Mouse (Mus musculus): Measurements from ENCODE around the gene Ttc39b. TPM values are rescaled to one million over a fixed set of nuclear protein-coding genes. Genes with fewer than 3 reads are reported as not detected.

The Ttc39b gene
- polyA plus RNA-seq, 1 experiment from 2014 or later: 4.2 TPM

- H3K27ac ChIP-seq (ENCODE audit: low read depth): no peak overlapping the region
- no peaks in the 10 kb centered on the region for H3K27me3 ChIP-seq (ENCODE audit: insufficient read depth, low read length)
- peaks cover 4% of the 10 kb centered on the region; the same call in 1 of the 2 replicates for H3K4me1 ChIP-seq (ENCODE audit: insufficient read depth)
- H3K4me2 ChIP-seq: no peak overlapping the region
- DNase-seq: no peak
- 82% methylated on average over 5 of the region's 5 CpGs for WGBS
- no peak for ATAC-seq (ENCODE audit: insufficient read depth)
- no peak for TF ChIP-seq CTCF (IDR thresholded peaks at IDR 0.05; ENCODE audit: low read depth)
- H3K9me3 ChIP-seq (ENCODE audit: low read depth, low read length): no peaks in the 10 kb centered on the region
- no peak overlapping the region for H3K9ac ChIP-seq
- H3K36me3 ChIP-seq (ENCODE audit: insufficient read depth): no peaks in the 10 kb centered on the region
- no peak overlapping the region for H3K4me3 ChIP-seq (ENCODE audit: low read depth, low read length)
These were observed 106.9 kb downstream of the Ttc39b start for GRCm38 (mm10) chr4:83217128-83217527.

DNA sequence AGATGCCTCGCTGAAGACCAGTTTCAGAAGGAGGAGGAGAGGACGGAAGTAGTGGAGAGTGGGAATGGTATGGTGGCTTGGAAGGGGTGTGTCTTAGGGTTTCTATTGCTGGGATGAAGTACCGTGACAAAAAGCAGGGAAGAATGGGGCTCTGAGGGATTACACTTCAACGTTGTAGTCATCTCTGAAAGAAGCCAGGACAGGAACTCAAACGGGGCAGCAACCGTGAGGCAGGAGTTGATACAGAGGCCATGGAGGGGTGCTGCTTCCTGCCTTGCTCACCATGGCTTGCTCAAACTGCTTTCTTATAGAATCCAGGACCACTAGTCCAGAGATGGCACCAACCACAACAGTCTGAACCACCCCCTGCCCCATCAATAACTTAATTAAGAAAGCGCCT lies 107.7 kb downstream of the Ttc39b start:
- Histone ChIP-seq H3K4me3 (ENCODE audit: low read depth, low read length) (no peak overlapping the region), H3K4me1 (ENCODE audit: insufficient read depth) (peaks cover 4% of the 10 kb centered on the region; the same call in 1 of the 2 replicates), H3K27ac (ENCODE audit: low read depth) (peak overlapping the region; percentile 86; the same call in 1 of the 2 replicates), H3K36me3 (ENCODE audit: insufficient read depth) (no peaks in the 10 kb centered on the region), H3K9ac (no peak overlapping the region), H3K27me3 (ENCODE audit: insufficient read depth, low read length) (no peaks in the 10 kb centered on the region), H3K4me2 (no peak overlapping the region), H3K9me3 (ENCODE audit: low read depth, low read length) (no peaks in the 10 kb centered on the region)
- WGBS: 71% methylated on average over 7 of the region's 7 CpGs
- TF ChIP-seq CTCF (IDR thresholded peaks at IDR 0.05; ENCODE audit: low read depth): no peak
- DNase-seq: no peak
- no peak for ATAC-seq (ENCODE audit: insufficient read depth)

DNA sequence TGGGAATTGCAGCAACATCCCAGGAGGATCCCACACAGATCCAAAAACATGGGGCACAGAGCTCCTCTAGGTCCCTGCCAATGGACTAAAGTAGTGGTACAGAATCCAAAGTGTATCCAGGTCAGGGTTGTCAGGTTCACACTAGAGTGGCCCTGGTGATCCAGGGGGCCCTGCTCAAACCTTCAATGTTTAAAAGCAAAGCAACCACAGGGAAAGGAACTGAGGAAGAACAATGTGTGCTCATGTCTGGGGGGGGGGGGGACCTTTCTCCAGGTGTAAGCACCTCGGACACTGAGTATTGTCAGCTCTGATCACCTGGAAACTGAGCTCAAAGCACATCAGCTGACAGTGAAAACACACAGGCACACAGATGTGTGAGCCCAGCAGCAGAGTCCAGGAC lies 108.3 kb downstream of the Ttc39b start:
- Histone ChIP-seq H3K9ac (no peak overlapping the region), H3K36me3 (ENCODE audit: insufficient read depth) (no peaks in the 10 kb centered on the region), H3K27me3 (ENCODE audit: insufficient read depth, low read length) (no peaks in the 10 kb centered on the region), H3K4me3 (ENCODE audit: low read depth, low read length) (no peak overlapping the region), H3K4me1 (ENCODE audit: insufficient read depth) (peaks cover 4% of the 10 kb centered on the region; the same call in 1 of the 2 replicates), H3K4me2 (no peak overlapping the region), H3K9me3 (ENCODE audit: low read depth, low read length) (no peaks in the 10 kb centered on the region), H3K27ac (ENCODE audit: low read depth) (peak overlapping the region; percentile 86)
- ATAC-seq (ENCODE audit: insufficient read depth): no peak
- no peak for DNase-seq
- 52% methylated on average over 1 of the region's 1 CpGs for WGBS
- no peak for TF ChIP-seq CTCF (IDR thresholded peaks at IDR 0.05; ENCODE audit: low read depth)

DNA sequence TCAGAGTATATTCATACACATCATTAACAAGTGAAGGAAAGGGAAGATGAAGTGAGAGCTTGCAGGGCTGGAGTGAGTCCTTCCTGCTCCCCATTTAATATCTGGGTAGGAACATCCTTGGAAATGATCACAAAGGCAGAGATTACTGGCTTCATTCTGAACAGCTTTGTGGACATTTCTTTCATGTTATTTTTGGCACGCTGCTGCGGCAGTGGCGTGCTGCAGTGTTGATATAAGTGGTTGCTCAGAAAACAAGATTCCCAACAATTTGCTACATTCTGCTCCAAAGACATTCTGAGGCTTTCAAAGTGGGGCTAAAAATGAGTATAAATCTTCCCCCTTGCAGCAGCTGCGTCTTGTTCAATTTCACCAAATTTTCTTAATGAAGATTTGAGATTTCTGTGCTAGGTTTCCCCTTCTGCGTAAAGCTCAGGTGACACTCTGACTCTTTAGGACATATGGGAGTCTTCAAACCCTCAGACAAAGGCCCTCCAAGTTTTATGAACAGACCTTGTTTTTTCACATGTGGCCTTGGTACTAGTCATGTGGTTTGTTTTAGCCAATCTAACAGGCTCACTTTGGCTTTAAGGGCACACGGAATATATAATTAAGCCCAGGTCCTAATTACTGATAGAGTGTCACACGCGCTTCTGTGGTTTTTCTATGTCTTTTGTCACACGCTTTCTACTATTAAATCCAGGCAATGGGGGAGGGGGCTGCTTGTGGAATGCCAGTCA lies 109.1 kb downstream of the Ttc39b start:
- Histone ChIP-seq H3K9me3 (ENCODE audit: low read depth, low read length) (no peaks in the 10 kb centered on the region), H3K4me3 (ENCODE audit: low read depth, low read length) (no peak overlapping the region), H3K4me1 (ENCODE audit: insufficient read depth) (peaks cover 4% of the 10 kb centered on the region; the same call in 1 of the 2 replicates), H3K4me2 (no peak overlapping the region), H3K27me3 (ENCODE audit: insufficient read depth, low read length) (no peaks in the 10 kb centered on the region), H3K36me3 (ENCODE audit: insufficient read depth) (no peaks in the 10 kb centered on the region), H3K27ac (ENCODE audit: low read depth) (peak overlapping the region; percentile 86), H3K9ac (no peak overlapping the region)
- ATAC-seq (ENCODE audit: insufficient read depth) (peak; percentile 75), DNase-seq (peak; percentile 93)
- TF ChIP-seq CTCF (IDR thresholded peaks at IDR 0.05; ENCODE audit: low read depth): no peak
- 33% methylated on average over 9 of the region's 9 CpGs for WGBS

- no peak for DNase-seq
- no peak overlapping the region for H3K9ac ChIP-seq
- H3K27me3 ChIP-seq (ENCODE audit: insufficient read depth, low read length): no peaks in the 10 kb centered on the region
- H3K36me3 ChIP-seq (ENCODE audit: insufficient read depth): no peaks in the 10 kb centered on the region
- H3K4me3 ChIP-seq (ENCODE audit: low read depth, low read length): no peak overlapping the region
- ATAC-seq (ENCODE audit: insufficient read depth): no peak
- H3K27ac ChIP-seq (ENCODE audit: low read depth): peak overlapping the region; percentile 56
- 0 out of 2 replicates have a peak, but pooled peaks have one; percentile 8 for TF ChIP-seq CTCF (IDR thresholded peaks at IDR 0.05; ENCODE audit: low read depth)
- peaks cover 4% of the 10 kb centered on the region; the same call in 1 of the 2 replicates for H3K4me1 ChIP-seq (ENCODE audit: insufficient read depth)
- 72% methylated on average over 6 of the region's 6 CpGs for WGBS
- H3K4me2 ChIP-seq: no peak overlapping the region
- no peaks in the 10 kb centered on the region for H3K9me3 ChIP-seq (ENCODE audit: low read depth, low read length)
These were observed 110.3 kb downstream of the Ttc39b start for GRCm38 (mm10) chr4:83213752-83214151.

DNA sequence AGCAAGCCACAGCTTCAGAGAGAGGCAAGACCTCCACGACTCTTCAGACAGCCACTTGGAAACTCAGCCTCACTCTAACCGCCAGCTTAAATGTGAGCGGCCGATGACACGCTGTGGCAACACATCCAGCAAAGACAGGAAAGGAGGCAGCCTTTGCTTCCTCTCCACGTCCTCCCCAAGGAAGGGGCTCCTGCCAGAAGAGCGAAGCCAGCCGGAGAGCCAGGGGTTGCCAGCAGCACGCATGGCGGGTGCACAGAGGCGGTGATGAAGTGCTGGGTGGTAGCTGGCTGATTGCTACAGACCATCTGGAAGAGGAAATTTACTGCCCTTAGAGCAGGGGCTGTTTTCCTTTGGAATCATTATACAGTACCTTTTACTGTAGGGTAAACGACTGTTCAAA lies 112.3 kb downstream of the Ttc39b start:
- Histone ChIP-seq H3K27ac (ENCODE audit: low read depth) (peak overlapping the region; percentile 74), H3K36me3 (ENCODE audit: insufficient read depth) (no peaks in the 10 kb centered on the region), H3K4me2 (peak overlapping the region; percentile 1; the same call in 1 of the 2 replicates), H3K4me3 (ENCODE audit: low read depth, low read length) (no peak overlapping the region), H3K27me3 (ENCODE audit: insufficient read depth, low read length) (no peaks in the 10 kb centered on the region), H3K4me1 (ENCODE audit: insufficient read depth) (peaks cover 4% of the 10 kb centered on the region; the same call in 1 of the 2 replicates), H3K9me3 (ENCODE audit: low read depth, low read length) (no peaks in the 10 kb centered on the region), H3K9ac (no peak overlapping the region)
- no peak for TF ChIP-seq CTCF (IDR thresholded peaks at IDR 0.05; ENCODE audit: low read depth)
- 23% methylated on average over 12 of the region's 12 CpGs for WGBS
- ATAC-seq (ENCODE audit: insufficient read depth) (peak; percentile 88), DNase-seq (peak; percentile 91)

DNA sequence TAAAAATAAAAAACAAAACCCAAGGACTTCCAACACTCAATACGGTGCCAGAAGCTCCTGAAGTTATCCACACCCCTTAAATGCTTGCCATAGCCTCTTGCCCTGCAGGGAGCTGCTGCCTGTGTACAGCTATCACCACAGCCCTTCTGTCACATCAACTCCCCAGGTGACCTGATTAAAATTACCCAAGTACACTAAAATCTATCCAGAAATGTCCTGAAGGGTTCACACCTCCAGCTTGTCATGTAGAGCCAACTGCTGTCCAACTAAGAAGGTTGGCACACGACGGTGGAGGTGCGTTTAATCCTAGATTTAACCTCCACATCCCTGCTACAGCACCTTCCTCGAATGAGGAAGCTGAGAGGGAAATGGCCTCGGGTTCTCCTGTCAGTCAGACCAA lies 113.6 kb downstream of the Ttc39b start:
- H3K27me3 ChIP-seq (ENCODE audit: insufficient read depth, low read length): no peaks in the 10 kb centered on the region
- H3K9me3 ChIP-seq (ENCODE audit: low read depth, low read length): no peaks in the 10 kb centered on the region
- H3K4me2 ChIP-seq: no peak overlapping the region
- no peak overlapping the region; the same call in 1 of the 2 replicates for H3K27ac ChIP-seq (ENCODE audit: low read depth)
- 80% methylated on average over 6 of the region's 6 CpGs for WGBS
- H3K36me3 ChIP-seq (ENCODE audit: insufficient read depth): no peaks in the 10 kb centered on the region
- ATAC-seq (ENCODE audit: insufficient read depth): no peak
- H3K4me3 ChIP-seq (ENCODE audit: low read depth, low read length): no peak overlapping the region
- no peak for DNase-seq
- peaks cover 4% of the 10 kb centered on the region; the same call in 1 of the 2 replicates for H3K4me1 ChIP-seq (ENCODE audit: insufficient read depth)
- H3K9ac ChIP-seq: no peak overlapping the region
- no peak for TF ChIP-seq CTCF (IDR thresholded peaks at IDR 0.05; ENCODE audit: low read depth)
